Mouse (Mus musculus) midbrain, embryonic 11.5 days (tissue): Measurements from ENCODE around the gene Psmf1. TPM values are rescaled to one million over a fixed set of nuclear protein-coding genes. Genes with fewer than 3 reads are reported as not detected.

Experiments
- ATAC-seq: fragments of 200-750 bp; cut with Nextera tagmentation; 2 replicates; pipeline ENCODE4 v1.8.0; 2017; ENCODE audit warnings: moderate TSS enrichment, moderate library complexity; ENCODE audit not compliant: low FRiP score
- DNase-seq: peaks from one replicate; pipeline ENCODE4 v3.0.0; 2015; ENCODE audit warnings: low spot score; ENCODE audit errors: missing footprints
- H3K27ac ChIP-seq: fragments of 300-500 bp; sonication (generic); 2 replicates; pipeline ENCODE4 v1.5.1; 2014; ENCODE audit warnings: low read depth, low read length
- H3K27me3 ChIP-seq: fragments of 300-500 bp; sonication (generic); 2 replicates; pipeline ENCODE4 v1.6.1; 2014; ENCODE audit warnings: mild to moderate bottlenecking, low read length, moderate library complexity, mixed read lengths; ENCODE audit not compliant: control insufficient read depth, insufficient read depth
- H3K36me3 ChIP-seq: fragments of 300-500 bp; sonication (generic); 2 replicates; pipeline ENCODE4 v1.6.1; 2014; ENCODE audit warnings: mild to moderate bottlenecking, low read length, moderate library complexity, mixed read lengths; ENCODE audit not compliant: control insufficient read depth, insufficient read depth
- H3K4me1 ChIP-seq: fragments of 300-500 bp; sonication (generic); 2 replicates; pipeline ENCODE4 v1.6.1; 2014; ENCODE audit warnings: low read length; ENCODE audit not compliant: control insufficient read depth, insufficient read depth
- H3K4me2 ChIP-seq: fragments of 300-500 bp; sonication (generic); 2 replicates; pipeline ENCODE4 v1.6.1; 2014; ENCODE audit warnings: mild to moderate bottlenecking, moderate library complexity
- H3K4me3 ChIP-seq: fragments of 300-500 bp; sonication (generic); 2 replicates; pipeline ENCODE4 v1.5.1; 2014; ENCODE audit warnings: low read depth, low read length
- H3K9ac ChIP-seq: fragments of 300-500 bp; sonication (generic); 2 replicates; pipeline ENCODE4 v1.6.1; 2014; ENCODE audit warnings: low read length
- H3K9me3 ChIP-seq: fragments of 300-500 bp; sonication (generic); 2 replicates; pipeline ENCODE4 v1.6.1; 2016; ENCODE audit warnings: low read length; ENCODE audit not compliant: control insufficient read depth
- WGBS: fragments of 180-500 bp; shearing (Covaris S2); extraction: QIAGEN DNeasy Blood & Tissue Kit; methylation state at CpG from one replicate; pipeline ENCODE4 v1.1.7; 2014; 5-methylcytosine and 5-hydroxymethylcytosine counted together
- polyA plus RNA-seq: library from polyadenylated mRNA; unstranded; fragments of >200 nt; fragmentation: Nextera tagmentation; extraction: Ambion mirVana; gene quantifications from 2 replicates; pipeline ENCODE4 v1.2.1, GENCODE M21; 2014

Gene Psmf1
- polyA plus RNA-seq: 44.9 and 46.0 TPM in 2 replicates

DNA sequence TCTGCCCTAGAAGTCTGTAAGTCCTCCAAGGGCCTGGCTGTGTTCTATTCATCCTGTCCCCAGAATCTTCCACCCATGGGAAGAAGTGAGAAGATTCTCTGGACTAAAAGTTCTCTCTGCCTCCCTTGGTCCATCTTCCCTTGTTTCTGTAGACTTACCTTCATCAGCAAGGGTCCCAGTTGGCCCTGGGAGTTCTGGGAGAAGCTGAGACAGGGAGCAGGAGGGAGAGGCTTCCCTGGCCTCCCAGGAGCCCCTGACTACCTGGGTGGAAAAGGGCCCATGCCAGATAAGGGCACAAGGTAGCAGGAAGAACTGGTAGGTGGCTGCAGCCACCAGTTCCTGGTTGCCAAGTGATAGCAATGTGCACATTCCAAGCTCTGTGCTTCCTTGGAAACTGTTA, at the start of gene Psmf1:
Gene Psmf1 (minus strand): TSS at position 342 of the 400 bp plus-strand sequence.
- H3K27me3 ChIP-seq: no peaks in the 10 kb centered on the region
- no peak within 1 kb of the TSS for H3K4me3 ChIP-seq
- DNase-seq: no peak
- no peak within 1 kb of the TSS for H3K27ac ChIP-seq
- no peak within 1 kb of the TSS for H3K4me2 ChIP-seq
- H3K9me3 ChIP-seq: no peaks in the 10 kb centered on the region
- H3K36me3 ChIP-seq: no peaks in the 10 kb centered on the region
- peaks cover 12% of the 10 kb centered on the region for H3K4me1 ChIP-seq
- no peak for ATAC-seq
- H3K9ac ChIP-seq: no peak within 1 kb of the TSS

DNA sequence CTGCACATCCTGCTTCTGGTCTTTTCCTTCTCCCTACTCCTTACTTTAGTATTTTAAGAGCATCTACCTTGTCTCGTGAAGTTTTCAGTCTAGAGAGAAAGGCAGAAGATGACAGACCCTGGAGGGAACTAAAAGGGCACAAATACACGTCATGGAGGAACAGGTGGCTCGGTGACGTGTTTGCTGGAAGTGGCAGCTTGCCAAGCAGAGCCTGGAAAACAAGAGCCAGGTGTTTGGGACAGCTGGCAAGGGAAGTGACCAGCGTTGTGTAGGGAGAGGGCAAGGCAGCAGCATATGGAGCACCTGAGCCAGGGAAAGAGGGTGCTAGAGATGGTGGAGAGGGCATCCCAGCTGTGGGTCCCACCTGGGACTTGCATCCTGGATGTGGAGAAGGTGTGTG, 47.2 kb upstream of the Psmf1 start:
- no peaks in the 10 kb centered on the region for H3K9me3 ChIP-seq
- no peaks in the 10 kb centered on the region for H3K4me1 ChIP-seq
- no peak overlapping the region for H3K4me3 ChIP-seq
- H3K27me3 ChIP-seq: no peaks in the 10 kb centered on the region
- no peak overlapping the region for H3K9ac ChIP-seq
- no peaks in the 10 kb centered on the region for H3K36me3 ChIP-seq
- DNase-seq (no peak), ATAC-seq (no peak)
- WGBS: 71% methylated on average over 5 of the region's 5 CpGs
- H3K27ac ChIP-seq: no peak overlapping the region
- no peak overlapping the region for H3K4me2 ChIP-seq

- no peak overlapping the region for H3K4me2 ChIP-seq
- no peaks in the 10 kb centered on the region for H3K4me1 ChIP-seq
- DNase-seq: no peak
- ATAC-seq: no peak
- H3K36me3 ChIP-seq: no peaks in the 10 kb centered on the region
- no peak overlapping the region for H3K27ac ChIP-seq
- no peak overlapping the region for H3K4me3 ChIP-seq
- 76% methylated on average over 7 of the region's 7 CpGs for WGBS
- H3K9me3 ChIP-seq: no peaks in the 10 kb centered on the region
- H3K9ac ChIP-seq: no peak overlapping the region
- no peaks in the 10 kb centered on the region for H3K27me3 ChIP-seq
Measured at GRCm38 (mm10) chr2:151790169-151790568, 46.2 kb upstream of the Psmf1 start.

DNA sequence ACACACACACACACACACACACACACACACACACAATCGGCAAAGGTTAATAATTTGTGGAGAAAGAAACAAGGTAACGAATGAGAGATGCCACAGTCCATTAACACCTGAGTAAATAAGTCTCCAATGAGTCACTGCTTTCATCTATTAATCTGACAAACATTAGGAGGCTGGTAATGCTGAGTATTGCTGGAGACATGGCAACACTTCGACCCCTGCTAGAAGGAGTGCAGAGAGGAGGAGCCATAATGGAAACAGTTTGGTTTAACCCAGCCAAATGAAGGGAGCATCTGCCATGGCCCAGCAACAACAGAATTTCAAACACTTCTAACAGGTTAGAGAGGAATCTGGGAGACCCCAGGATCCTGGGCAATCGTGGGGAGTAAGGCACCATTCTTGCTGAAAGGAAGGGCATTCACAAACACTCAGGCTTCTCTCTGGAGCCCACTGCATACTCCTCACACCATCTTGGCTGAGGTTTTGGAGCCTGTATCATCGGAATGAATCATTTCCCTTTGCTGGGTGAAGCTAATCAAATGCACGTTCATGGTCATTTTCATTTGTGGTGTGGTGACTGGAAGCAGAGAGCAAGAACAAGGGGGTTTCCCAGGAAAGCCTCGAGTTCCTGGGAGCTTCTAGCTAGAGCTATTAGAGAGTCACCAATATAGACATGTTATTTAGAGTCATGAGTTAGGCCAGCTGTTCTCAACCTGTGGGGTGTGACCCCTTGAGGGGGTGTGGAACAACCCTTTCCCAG, 44.4 kb upstream of the Psmf1 start:
- H3K4me2 ChIP-seq: no peak overlapping the region
- no peaks in the 10 kb centered on the region for H3K4me1 ChIP-seq
- no peaks in the 10 kb centered on the region for H3K9me3 ChIP-seq
- ATAC-seq: no peak
- no peak overlapping the region for H3K9ac ChIP-seq
- DNase-seq: no peak
- H3K4me3 ChIP-seq: no peak overlapping the region
- 86% methylated on average over 7 of the region's 7 CpGs for WGBS
- no peak overlapping the region for H3K27ac ChIP-seq
- H3K36me3 ChIP-seq: no peaks in the 10 kb centered on the region
- H3K27me3 ChIP-seq: no peaks in the 10 kb centered on the region

GRCm38 (mm10) chr2:151783493-151783892, 39.5 kb upstream of the Psmf1 start:
- no peaks in the 10 kb centered on the region for H3K27me3 ChIP-seq
- H3K4me1 ChIP-seq: no peaks in the 10 kb centered on the region
- H3K4me3 ChIP-seq: no peak overlapping the region
- 80% methylated on average over 2 of the region's 2 CpGs for WGBS
- H3K9me3 ChIP-seq: no peaks in the 10 kb centered on the region
- ATAC-seq (no peak), DNase-seq (no peak)
- H3K36me3 ChIP-seq: no peaks in the 10 kb centered on the region
- no peak overlapping the region for H3K4me2 ChIP-seq
- H3K27ac ChIP-seq: no peak overlapping the region
- H3K9ac ChIP-seq: no peak overlapping the region

GRCm38 (mm10) chr2:151777366-151777765, 33.4 kb upstream of the Psmf1 start:
- Histone ChIP-seq H3K4me2 (no peak overlapping the region), H3K9ac (no peak overlapping the region), H3K27me3 (no peaks in the 10 kb centered on the region), H3K36me3 (no peaks in the 10 kb centered on the region), H3K9me3 (no peaks in the 10 kb centered on the region), H3K27ac (no peak overlapping the region), H3K4me3 (no peak overlapping the region), H3K4me1 (no peaks in the 10 kb centered on the region)
- no peak for DNase-seq
- no peak for ATAC-seq
- WGBS: 86% methylated on average over 3 of the region's 3 CpGs

- no peaks in the 10 kb centered on the region for H3K36me3 ChIP-seq
- ATAC-seq: no peak
- H3K9me3 ChIP-seq: no peaks in the 10 kb centered on the region
- no peaks in the 10 kb centered on the region for H3K4me1 ChIP-seq
- no peak overlapping the region for H3K4me3 ChIP-seq
- WGBS: 85% methylated on average over 8 of the region's 8 CpGs
- no peaks in the 10 kb centered on the region for H3K27me3 ChIP-seq
- no peak overlapping the region for H3K4me2 ChIP-seq
- no peak overlapping the region for H3K27ac ChIP-seq
- no peak overlapping the region for H3K9ac ChIP-seq
- DNase-seq: no peak
Measured at GRCm38 (mm10) chr2:151773476-151773875, 29.5 kb upstream of the Psmf1 start.

GRCm38 (mm10) chr2:151772169-151772568, 28.2 kb upstream of the Psmf1 start:
- ATAC-seq (no peak), DNase-seq (no peak)
- Histone ChIP-seq H3K4me2 (no peak overlapping the region), H3K9me3 (no peaks in the 10 kb centered on the region), H3K9ac (no peak overlapping the region), H3K4me3 (no peak overlapping the region), H3K36me3 (no peaks in the 10 kb centered on the region), H3K27ac (no peak overlapping the region), H3K4me1 (no peaks in the 10 kb centered on the region), H3K27me3 (no peaks in the 10 kb centered on the region)
- 69% methylated on average over 4 of the region's 4 CpGs for WGBS

DNA sequence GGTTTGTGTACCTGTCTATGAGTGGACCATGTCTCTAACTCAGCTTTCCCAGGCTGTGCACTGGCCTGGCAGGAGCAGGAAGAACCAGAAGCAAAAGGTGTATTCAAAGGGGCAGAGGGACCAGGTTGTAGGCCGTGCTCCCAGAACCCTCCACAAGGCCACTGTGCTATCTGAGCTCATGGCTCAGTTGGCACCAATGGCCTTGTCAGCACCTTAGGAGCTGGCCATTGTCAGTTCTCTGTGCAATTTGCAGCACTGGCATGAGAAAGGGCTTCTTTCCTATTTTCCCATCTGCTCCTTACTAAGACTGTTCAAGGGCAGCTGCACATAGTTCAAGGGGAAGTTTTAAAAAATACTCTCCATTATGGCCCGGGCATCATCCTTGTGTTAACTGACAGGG, 20.6 kb upstream of the Psmf1 start:
- DNase-seq (no peak), ATAC-seq (no peak)
- WGBS: 82% methylated on average over 2 of the region's 2 CpGs
- Histone ChIP-seq H3K9ac (no peak overlapping the region), H3K4me1 (no peaks in the 10 kb centered on the region), H3K36me3 (no peaks in the 10 kb centered on the region), H3K27me3 (no peaks in the 10 kb centered on the region), H3K4me2 (no peak overlapping the region), H3K27ac (no peak overlapping the region), H3K9me3 (no peaks in the 10 kb centered on the region), H3K4me3 (no peak overlapping the region)
